Mouse (Mus musculus) mouse trophoblast stem cell (cell line): ENCODE data around the gene Unc45b.
"Not testable (repeated sequence)": the region's sequence is repeated elsewhere in the genome, so short reads cannot be mapped to it uniquely, and the experiment has no call there.

Experiments
- in situ Hi-C, 2 experiments: fragments of 300-500 bp; cut with MseI, MboI; formaldehyde crosslinking; loops; 2 replicates in 1 of 2; 3 replicates in 1 of 2; pipeline ENCODE4 v1.15.1; 2025

Unc45b gene

DNA sequence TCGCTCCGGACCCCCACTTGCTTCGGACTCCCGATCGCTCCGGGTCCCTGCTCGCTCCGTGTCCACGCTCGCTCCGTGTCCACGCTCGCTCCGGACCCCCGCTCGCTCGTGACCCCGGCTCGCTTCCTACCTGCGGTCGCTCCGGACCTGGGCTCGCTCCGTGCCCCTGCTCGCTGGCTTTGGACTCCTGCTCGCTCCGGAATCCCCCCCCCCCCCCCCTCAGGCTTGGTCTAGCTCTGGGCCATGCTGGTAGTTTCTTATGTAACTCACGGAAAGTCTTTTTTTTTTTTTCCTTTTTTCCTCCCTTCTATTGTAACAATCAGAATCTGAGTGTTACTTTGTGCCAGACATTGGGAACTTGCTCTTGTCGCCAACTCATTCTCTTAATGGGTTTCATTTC lies 22.8 kb downstream of the Unc45b start:
- in situ Hi-C loops = no loop called here

DNA sequence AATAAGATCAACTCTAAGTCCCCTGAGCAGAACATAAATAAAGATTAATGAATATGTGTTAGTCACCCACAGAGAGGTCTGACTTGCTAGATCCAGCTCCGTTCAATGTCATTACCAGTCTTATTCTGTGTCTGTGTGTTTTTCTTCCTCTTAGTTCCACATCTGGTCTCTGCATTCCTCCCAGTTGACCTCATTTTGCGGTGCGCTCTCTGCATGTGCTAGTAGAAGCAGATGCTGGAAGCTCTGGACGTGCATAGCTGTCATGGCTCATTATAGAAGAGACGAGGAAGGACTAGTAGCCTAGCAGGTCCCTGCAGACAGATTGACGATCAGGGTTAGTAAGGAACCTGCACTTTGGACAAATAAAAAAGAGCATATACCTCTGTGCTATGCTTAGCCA lies 33.0 kb downstream of the Unc45b start:
- in situ Hi-C loops = no loop called here

- in situ Hi-C loops = no loop called here
These were observed 35.3 kb downstream of the Unc45b start for GRCm38 (mm10) chr11:82945636-82946035.

DNA sequence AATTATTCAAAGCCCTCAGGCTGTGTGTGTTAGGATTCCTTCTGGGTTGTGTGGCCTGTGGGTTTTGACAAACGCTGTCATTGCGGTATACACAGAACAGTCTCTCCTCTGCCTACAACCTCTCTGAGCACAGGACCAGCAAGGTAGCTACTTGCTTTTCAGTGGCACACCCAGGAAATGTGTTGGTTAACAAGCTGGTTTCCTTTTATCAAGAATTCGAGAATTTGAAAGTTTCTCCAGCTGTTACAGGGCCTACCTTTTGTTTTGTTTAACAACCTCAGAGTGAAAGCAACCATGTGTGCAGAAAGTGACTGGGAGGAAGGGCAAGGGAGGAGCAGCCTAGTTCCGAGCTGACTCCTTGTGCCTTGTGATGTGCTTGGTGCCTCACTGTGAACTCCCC lies 37.1 kb downstream of the Unc45b start:
- in situ Hi-C loops = no loop called here

- in situ Hi-C loops = no loop called here
These were observed 38.7 kb downstream of the Unc45b start for GRCm38 (mm10) chr11:82949036-82949435.

- in situ Hi-C loops = no loop called here
These were observed 40.6 kb downstream of the Unc45b start, which contains the start of gene Slfn5 for GRCm38 (mm10) chr11:82950736-82951481. Gene Slfn5 (plus strand): TSS chr11:82951349.

DNA sequence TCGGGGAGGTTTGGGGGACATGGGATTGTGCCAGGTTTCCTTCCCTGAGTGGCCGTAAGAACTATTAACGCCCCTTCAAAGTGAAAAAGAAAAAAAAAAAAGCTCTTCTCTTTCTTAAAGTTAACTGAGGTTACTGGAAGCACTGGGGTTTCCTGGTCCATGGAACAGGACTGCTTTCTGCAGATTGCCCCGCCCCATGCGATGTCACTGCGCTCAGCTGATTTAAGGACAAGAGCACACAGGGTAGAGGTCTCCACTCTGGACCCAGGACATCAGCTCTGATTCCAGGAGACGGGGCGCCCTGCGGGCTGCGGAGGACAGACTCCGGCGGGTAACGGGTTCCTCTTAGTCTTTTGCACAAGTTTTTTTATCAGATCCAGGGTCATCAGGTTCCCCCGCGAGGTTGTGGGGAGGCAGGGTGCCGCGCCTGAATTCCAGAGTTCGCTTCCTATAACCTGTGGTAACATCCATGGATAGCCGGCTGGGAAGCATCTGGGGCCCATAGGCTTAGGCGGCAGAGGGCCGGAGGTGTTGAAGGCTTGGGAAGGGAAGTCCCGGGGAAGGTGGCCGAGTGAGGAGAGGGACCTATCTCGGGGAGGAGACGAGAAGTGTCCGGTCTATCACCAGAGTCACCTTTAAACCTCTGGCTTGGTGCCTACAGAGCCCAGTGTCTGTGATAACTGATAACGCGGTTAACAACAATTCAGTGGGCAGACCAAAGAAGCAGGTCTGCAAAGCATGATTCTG lies 41.7 kb downstream of the Unc45b start:
- in situ Hi-C loops = no loop called here

DNA sequence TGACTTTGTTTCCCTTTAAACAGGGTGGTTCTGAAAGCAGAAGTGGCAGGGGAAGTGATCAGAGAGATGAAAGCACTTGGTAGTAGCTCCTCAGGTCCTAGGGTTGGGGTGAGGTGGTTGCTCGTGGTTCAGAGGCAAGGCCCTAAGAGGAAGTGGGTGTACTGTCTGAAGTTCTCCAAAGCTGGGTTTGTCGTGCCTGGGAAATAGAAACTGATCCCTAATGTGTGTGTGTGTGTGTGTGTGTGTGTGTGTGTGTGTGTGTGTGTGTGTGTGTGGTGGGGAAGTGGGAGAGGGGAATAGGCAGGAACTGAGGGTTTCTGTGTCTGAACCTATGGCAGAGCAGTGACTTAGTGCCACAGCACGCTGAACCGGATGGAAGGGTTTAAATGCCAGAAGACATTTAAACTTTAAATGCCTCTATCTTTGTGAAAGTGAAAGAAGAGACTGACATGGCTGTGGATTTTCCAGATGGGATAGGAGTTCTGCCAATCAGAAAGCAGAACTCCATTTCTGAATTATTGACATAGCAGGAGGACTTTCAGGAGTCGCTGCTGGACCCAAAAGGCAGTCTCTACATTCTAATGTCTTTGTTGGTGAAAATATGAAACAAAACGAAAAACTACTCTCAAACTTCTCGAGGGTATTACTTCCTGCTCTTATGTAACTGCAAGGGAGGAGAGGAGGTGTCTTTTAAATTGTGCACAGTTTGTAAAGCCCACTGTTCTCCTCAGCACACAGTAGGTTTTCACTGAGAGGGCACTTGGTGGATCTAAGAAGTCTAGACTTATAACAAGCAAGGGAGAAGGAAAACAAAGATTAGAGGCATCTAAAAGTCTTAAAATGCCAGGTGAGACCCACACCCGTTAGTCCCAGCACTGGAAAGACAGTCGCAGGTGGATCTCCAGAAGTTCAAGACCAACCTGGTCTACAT lies 42.5 kb downstream of the Unc45b start:
- in situ Hi-C loops = no loop called here

DNA sequence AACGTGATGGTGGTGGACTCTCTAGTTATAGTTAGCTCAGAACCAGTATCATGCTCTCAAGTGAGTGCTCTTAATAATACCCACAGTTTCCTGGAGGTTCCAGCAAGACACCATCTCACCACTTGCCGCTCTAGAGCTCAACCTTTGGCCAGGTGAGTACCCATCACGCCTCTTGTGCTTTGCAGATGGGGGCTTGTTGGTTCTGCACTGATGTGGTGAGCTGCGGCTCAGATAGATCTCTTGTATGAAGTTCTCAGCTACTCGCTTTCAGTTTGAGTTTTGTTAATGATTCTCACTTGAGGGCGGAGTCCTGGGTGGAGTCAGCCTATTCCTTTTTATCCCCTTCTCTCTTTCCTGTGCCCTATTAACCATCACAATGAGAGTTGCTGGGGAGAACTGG lies 44.3 kb downstream of the Unc45b start:
- in situ Hi-C loops = loop anchor here (5.0 kb wide), 2 partner anchors 32 to 37 kb away; no protein-coding TSS in a partner anchor

- in situ Hi-C loops = loop anchor here (5.0 kb wide), 2 partner anchors 35 to 40 kb away; no protein-coding TSS in a partner anchor
These were observed 46.6 kb downstream of the Unc45b start for GRCm38 (mm10) chr11:82956925-82957324.

DNA sequence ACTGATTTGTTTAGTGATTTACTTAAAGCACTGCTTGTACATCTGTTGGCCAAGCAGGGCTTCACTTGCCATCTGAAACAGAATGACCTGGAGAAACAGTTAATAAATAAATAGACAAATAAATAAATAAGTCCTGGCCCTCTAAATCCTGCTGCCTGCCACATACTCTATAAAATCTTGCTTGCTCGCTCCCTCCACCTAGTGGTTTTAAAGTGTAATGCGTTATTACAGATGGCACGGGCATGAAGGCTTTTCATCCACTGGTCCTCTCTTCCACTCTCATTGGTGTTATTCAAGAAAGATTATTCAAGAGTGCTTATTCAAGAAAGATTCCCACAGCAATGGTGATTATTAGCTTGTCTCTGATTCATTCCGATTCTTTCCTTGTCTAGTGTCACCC lies 49.3 kb downstream of the Unc45b start:
- in situ Hi-C loops = loop anchor here (5.0 kb wide), 2 partner anchors 37 to 42 kb away; no protein-coding TSS in a partner anchor

DNA sequence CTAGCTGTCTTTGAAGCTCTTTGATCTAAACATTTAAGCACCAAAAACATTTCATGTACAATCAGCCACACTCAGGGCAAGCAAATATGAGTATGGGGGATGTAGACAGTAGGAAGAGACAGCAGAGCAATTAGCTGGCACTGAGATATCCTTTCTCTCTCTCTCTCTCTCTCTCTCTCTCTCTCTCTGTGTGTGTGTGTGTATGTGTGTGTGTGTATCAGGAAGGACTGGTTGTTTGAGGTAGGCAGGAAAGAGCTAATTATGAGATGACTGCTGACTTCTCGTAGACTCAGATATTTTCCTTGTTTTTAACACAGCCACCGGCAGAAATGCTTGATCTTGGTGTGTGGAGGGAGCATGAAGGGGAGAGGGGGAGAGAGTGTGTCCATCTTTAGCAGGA lies 51.4 kb downstream of the Unc45b start:
- in situ Hi-C loops = no loop called here

DNA sequence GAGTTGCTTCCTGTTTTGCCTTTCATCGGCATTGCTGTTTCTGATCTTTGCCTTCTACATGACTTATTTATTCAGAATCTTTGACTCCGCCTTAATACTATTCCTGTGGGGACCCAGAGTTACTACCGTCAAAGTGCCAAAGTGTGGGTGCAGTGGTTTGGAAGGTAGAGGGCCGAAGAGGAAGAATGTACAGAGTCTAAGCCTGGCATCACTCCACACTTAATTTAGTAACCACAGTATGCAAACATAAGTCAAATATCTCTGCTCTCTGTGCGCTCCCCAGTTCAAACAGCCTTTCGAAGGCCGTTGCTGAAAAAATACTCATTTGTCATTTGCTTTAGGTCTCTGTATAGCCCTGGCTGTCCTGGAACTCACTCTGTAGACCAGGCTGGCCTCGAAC lies 51.9 kb downstream of the Unc45b start:
- in situ Hi-C loops = no loop called here

DNA sequence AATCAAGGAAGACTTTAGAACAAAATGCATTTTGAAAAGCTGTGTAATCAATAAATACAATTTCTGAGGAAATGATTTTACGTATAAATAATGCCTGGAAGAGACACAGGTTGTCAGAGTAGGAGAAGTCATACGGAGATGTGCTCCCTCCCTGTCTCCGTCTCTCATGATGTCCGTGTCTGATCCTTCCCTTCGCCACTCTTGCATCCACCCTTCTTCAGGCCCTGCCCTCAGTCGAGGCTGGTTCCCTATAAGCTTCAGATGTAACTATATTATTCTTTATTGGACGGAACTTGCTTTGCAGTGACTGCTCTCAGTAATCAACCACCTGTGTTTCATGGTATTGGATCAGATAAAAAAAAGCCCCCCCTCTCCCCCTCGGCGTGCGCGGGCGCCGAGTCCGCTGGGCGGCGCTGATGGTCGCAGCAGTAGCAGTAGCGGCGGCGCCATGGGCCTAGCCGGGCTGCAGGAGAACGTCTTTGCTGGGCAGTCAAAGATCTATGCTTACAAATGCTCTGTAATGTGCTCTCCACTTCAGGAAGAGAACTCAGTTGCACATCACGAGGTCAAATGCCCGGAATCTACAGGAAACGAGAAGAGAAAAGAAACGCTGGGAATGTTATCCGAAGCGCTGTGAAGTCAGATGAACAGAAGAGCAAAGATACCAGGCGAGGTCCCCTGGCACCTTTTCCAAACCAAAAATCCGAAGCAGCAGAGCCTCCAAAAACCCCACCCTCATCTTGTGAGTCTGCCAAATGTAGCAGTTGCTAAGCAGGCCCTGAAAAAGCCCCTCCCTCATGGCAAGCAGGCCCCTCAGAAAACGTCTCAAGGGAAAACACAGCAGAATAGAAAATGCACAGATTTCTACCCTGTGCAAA lies 60.6 kb downstream of the Unc45b start:
- in situ Hi-C loops = no loop called here

GRCm38 (mm10) chr11:82971590-82971974 lies 61.2 kb downstream of the Unc45b start:
- in situ Hi-C loops = no loop called here

DNA sequence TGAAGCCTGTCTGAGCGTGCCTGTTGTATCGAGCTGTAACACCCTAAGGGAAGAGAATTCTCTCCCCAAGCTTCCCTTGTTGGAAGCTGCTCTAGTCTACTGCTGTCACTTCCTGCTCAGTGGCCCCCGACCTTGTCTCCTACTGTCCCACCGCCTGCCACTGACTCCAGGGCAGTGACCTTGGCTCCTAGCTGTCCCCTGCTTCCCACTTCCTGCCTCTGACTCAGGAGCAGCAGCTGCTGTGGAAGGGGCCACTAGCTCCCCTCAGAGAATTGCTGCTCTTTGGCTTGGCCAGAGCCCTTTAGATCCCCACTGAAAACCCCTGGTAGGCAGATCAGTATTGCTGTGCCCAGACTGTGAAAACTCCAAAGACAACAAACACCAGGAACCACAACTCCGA lies 63.6 kb downstream of the Unc45b start:
- in situ Hi-C loops = no loop called here

GRCm38 (mm10) chr11:82982409-82982808 lies 72.1 kb downstream of the Unc45b start:
- in situ Hi-C loops = not testable (repeated sequence)

DNA sequence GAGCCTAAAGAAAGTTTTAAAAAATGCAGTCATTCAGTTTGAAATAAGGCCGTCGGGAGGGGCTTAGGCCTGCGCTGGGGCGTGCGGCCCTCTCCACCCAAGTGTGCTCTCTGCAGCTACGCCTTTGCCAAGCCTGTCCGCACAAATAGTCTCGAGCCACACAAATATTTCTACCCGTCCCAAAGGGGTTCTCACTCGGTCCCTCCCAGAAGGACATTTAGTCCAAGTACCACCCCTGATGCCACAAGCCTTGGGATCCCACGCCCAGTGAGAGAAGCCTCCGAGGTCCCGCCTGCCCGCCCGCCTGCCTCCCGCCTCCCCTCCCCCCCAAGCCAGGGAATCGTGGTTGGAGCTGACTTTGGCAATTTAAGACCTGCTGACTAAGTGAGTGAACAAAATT lies 72.8 kb downstream of the Unc45b start:
- in situ Hi-C loops = no loop called here

- in situ Hi-C loops = no loop called here
These were observed 77.3 kb downstream of the Unc45b start for GRCm38 (mm10) chr11:82987621-82988020.

DNA sequence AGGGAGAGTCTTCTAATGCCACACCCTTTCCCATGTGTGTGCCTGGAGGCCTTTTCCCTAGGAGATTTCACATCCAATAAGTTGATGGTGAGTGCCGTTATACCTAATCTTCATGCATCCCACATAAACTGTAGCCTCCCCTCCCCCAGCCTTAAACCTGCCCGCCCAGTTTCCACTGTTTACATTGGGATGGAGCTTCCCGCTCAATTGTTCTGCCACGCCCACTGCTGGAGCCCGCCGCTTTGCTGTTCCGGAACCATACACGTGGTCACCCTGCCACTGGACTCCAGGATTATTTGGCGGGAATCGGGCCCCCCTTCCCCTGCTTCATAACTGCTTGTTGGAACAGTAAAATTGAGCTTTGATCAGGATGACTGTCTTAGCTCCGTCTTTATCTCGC lies 79.0 kb downstream of the Unc45b start:
- in situ Hi-C loops = no loop called here
